Mouse (Mus musculus): ENCODE measurements around the gene Ubiad1. TPM values are rescaled to one million over a fixed set of nuclear protein-coding genes. Genes with fewer than 3 reads are reported as not detected.

Ubiad1 gene
- polyA plus RNA-seq, 1 experiment from 2014 or later = 9.9 TPM

DNA sequence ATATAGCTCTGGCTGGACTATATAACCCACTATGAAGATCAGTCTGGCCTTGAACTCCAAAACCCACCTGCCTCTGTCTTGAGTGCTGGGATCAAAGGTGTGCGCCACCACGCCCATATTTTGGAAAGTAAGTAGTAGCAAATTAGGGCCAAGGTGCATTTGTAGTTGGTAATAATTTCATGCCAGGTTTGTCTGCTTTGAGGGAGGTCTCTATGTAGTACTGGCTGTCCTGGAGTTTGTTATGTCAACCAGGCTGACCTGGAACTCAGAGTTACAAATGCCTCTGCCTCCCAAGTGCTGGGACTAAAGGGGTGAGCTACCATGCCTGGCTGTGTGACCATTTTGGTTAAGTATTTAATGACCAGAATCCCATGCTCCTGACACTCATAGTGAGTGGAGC lies 35.7 kb upstream of the Ubiad1 start:
- ATAC-seq = no peak
- Histone ChIP-seq H3K4me1 (replicated peaks; ENCODE audit: control insufficient read depth, insufficient read depth, low read length) (no peaks in the 10 kb centered on the region), H3K27ac (ENCODE audit: low read depth, low read length) (no peak overlapping the region), H3K9ac (ENCODE audit: low read depth, low read length) (no peak overlapping the region), H3K4me3 (ENCODE audit: low read depth, low read length) (no peak overlapping the region), H3K4me2 (replicated peaks; ENCODE audit: low read depth) (no peak overlapping the region), H3K36me3 (ENCODE audit: control insufficient read depth, insufficient read depth) (peaks cover 88% of the 10 kb centered on the region), H3K9me3 (ENCODE audit: control insufficient read depth) (no peaks in the 10 kb centered on the region), H3K27me3 (replicated peaks; ENCODE audit: control insufficient read depth, insufficient read depth, low read length) (no peaks in the 10 kb centered on the region)
- no peak for TF ChIP-seq CTCF (IDR thresholded peaks at IDR 0.05; ENCODE audit: low read depth)
- 93% methylated on average over 2 of the region's 2 CpGs for WGBS

DNA sequence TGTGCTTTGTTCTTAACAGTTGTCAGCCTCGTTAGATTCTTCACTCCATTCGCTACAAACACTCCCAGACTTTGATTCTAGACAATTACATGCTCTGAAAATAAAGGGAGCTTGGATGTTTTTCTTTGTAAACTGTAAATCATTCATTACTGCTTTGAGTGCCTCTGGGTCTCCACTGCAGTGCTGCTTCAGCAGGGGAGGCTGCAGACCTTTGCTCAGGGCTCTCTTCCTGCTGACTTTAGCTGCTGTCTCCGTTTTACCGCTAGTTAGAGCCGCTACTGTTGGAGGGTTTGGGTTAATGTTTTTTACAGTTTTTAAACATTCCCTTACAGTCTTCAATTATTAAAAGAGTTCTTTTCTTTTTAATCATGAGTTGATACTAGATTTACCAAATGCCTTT lies 28.9 kb upstream of the Ubiad1 start:
- H3K9ac ChIP-seq (ENCODE audit: low read depth, low read length) = no peak overlapping the region
- no peaks in the 10 kb centered on the region for H3K9me3 ChIP-seq (ENCODE audit: control insufficient read depth)
- H3K4me3 ChIP-seq (ENCODE audit: low read depth, low read length) = no peak overlapping the region
- 81% methylated on average over 5 of the region's 5 CpGs for WGBS
- peaks cover 83% of the 10 kb centered on the region for H3K36me3 ChIP-seq (ENCODE audit: control insufficient read depth, insufficient read depth)
- H3K27ac ChIP-seq (ENCODE audit: low read depth, low read length) = no peak overlapping the region
- H3K4me1 ChIP-seq (replicated peaks; ENCODE audit: control insufficient read depth, insufficient read depth, low read length) = no peaks in the 10 kb centered on the region
- H3K4me2 ChIP-seq (replicated peaks; ENCODE audit: low read depth) = no peak overlapping the region
- ATAC-seq = no peak
- H3K27me3 ChIP-seq (replicated peaks; ENCODE audit: control insufficient read depth, insufficient read depth, low read length) = no peaks in the 10 kb centered on the region
- no peak for TF ChIP-seq CTCF (IDR thresholded peaks at IDR 0.05; ENCODE audit: low read depth)

DNA sequence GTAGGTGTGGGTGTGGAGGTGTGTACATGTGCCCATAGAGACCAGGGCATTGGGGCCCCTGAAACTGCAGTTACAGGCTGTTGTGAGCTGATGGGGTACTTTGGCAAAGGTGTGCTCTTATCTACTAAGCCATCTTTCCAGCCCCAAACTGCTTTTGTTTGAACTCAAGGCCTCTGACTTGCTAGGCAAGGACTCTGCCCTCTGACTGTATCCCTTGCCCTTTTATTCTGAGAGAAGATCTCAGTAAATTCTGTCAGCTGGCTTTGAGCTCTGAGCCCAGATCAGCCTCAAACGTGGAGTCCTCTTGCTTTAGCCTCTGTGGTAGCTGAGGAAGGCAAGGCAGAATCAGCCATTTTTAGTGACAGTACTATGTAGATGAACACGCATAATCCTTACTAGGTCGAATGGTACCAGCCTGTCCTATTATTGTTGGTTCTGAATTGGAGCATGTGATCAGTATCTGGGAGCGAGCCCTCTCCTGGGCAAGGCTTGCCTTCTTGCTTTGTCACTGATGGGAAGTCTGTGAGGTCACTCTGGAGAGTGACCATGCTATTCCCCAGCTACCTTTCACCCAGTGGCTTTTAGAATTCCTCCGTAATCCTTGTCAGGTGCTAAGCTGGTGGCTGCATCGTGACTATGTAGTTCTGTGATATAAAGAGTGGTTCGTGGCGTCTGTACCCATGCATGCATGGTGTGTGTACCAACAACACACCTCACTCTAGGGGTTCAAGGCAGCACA lies 28.0 kb upstream of the Ubiad1 start:
- 90% methylated on average over 8 of the region's 8 CpGs for WGBS
- H3K27ac ChIP-seq (ENCODE audit: low read depth, low read length) = no peak overlapping the region

DNA sequence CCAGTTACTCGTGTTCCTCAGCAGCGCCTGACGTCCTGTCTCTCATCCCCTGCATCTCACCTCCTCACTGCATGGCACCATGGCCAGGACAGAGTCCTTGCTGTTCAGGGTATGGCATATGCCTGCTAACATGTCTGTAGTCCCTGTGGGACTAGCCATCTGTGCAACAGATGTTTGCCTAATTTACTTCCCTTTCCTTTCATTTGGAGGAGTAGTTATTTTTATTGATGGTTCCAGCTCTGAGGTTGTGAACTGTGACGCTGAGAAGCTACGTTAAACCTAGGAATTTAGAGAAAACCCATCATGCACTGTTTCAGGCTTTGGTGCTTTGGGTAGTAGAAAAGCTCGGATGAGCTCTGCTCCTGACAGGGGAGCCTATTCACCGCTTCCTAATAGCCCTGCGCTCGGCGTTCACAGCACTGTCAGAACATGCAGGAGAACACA lies 26.8 kb upstream of the Ubiad1 start:
- no peak for TF ChIP-seq CTCF (IDR thresholded peaks at IDR 0.05; ENCODE audit: low read depth)
- H3K36me3 ChIP-seq (ENCODE audit: control insufficient read depth, insufficient read depth) = peaks cover 85% of the 10 kb centered on the region
- no peak overlapping the region for H3K4me2 ChIP-seq (replicated peaks; ENCODE audit: low read depth)
- 87% methylated on average over 10 of the region's 10 CpGs for WGBS
- no peak for ATAC-seq
- no peaks in the 10 kb centered on the region for H3K4me1 ChIP-seq (replicated peaks; ENCODE audit: control insufficient read depth, insufficient read depth, low read length)
- no peaks in the 10 kb centered on the region for H3K9me3 ChIP-seq (ENCODE audit: control insufficient read depth)
- no peak overlapping the region for H3K9ac ChIP-seq (ENCODE audit: low read depth, low read length)
- no peaks in the 10 kb centered on the region for H3K27me3 ChIP-seq (replicated peaks; ENCODE audit: control insufficient read depth, insufficient read depth, low read length)
- H3K4me3 ChIP-seq (ENCODE audit: low read depth, low read length) = no peak overlapping the region
- no peak overlapping the region for H3K27ac ChIP-seq (ENCODE audit: low read depth, low read length)

More for the DNA sequence above, 28.0 kb upstream of the Ubiad1 start:
- no peak for ATAC-seq
- H3K9ac ChIP-seq (ENCODE audit: low read depth, low read length) = no peak overlapping the region
- no peak overlapping the region for H3K4me2 ChIP-seq (replicated peaks; ENCODE audit: low read depth)
- peaks cover 86% of the 10 kb centered on the region for H3K36me3 ChIP-seq (ENCODE audit: control insufficient read depth, insufficient read depth)
- H3K4me3 ChIP-seq (ENCODE audit: low read depth, low read length) = no peak overlapping the region
- H3K4me1 ChIP-seq (replicated peaks; ENCODE audit: control insufficient read depth, insufficient read depth, low read length) = no peaks in the 10 kb centered on the region
- TF ChIP-seq CTCF (IDR thresholded peaks at IDR 0.05; ENCODE audit: low read depth) = no peak
- H3K9me3 ChIP-seq (ENCODE audit: control insufficient read depth) = no peaks in the 10 kb centered on the region
- H3K27me3 ChIP-seq (replicated peaks; ENCODE audit: control insufficient read depth, insufficient read depth, low read length) = no peaks in the 10 kb centered on the region

DNA sequence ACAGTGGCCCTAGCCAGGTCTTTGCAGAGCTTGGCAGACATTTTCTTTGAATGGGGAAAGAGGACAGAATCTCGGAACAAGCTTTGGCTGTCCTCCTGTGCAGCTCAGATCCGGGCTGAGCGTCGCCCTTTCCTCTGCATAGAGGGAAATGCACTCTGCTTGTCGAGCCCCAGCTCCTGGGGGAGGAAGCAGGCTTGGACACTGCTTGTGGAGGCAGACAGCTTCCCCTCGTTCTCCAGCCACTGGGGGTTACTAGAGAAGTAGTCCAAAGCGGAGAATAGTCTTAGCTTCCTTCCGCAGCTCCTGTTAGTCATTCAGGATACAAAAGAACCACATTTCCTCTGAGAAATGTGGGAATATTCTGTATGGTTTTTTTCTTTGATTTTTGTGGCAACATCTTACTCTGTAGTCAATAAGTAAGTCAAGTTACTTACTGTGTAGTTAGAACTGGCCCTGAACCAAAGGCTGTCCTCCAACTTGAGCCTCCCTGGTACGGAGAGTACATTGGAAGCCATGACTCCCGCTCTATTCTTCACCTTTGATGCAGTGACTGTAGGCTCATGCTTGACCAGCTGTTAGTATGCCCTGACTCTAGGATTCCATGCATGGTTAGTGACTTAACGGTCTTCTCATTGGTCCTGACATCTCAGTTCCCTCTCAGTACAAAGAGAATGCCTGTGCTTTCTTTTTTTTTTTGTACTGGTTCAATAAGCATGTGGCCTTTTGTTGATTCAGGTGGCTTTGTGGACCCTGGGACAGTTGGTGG lies 25.1 kb upstream of the Ubiad1 start:
- Histone ChIP-seq H3K36me3 (ENCODE audit: control insufficient read depth, insufficient read depth) (peaks cover 85% of the 10 kb centered on the region), H3K4me2 (replicated peaks; ENCODE audit: low read depth) (no peak overlapping the region), H3K27ac (ENCODE audit: low read depth, low read length) (no peak overlapping the region), H3K27me3 (replicated peaks; ENCODE audit: control insufficient read depth, insufficient read depth, low read length) (no peaks in the 10 kb centered on the region), H3K4me1 (replicated peaks; ENCODE audit: control insufficient read depth, insufficient read depth, low read length) (no peaks in the 10 kb centered on the region), H3K9me3 (ENCODE audit: control insufficient read depth) (no peaks in the 10 kb centered on the region), H3K4me3 (ENCODE audit: low read depth, low read length) (no peak overlapping the region), H3K9ac (ENCODE audit: low read depth, low read length) (no peak overlapping the region)
- 90% methylated on average over 11 of the region's 11 CpGs for WGBS
- ATAC-seq = no peak
- no peak for TF ChIP-seq CTCF (IDR thresholded peaks at IDR 0.05; ENCODE audit: low read depth)

DNA sequence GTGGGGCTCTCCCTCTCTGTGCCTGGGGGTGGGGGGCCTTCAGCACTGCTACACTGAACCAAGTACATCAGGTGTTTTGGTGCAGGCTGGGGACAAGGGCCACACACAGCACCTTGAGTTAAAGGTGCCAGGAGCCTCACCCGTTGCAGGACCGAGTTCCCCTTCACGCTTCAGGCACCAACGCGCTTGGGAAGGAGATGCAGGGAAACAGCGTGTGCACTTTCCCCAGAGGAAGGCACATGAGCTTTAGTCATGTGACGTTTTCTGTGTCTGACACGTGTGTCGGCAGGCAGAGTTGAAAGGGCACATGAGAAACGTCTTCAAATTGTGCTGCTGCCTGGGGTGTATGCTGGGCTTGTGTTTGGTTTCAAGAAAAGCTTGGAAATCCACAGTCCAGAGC lies 23.8 kb upstream of the Ubiad1 start:
- no peaks in the 10 kb centered on the region for H3K27me3 ChIP-seq (replicated peaks; ENCODE audit: control insufficient read depth, insufficient read depth, low read length)
- no peak for ATAC-seq
- no peak overlapping the region for H3K4me3 ChIP-seq (ENCODE audit: low read depth, low read length)
- TF ChIP-seq CTCF (IDR thresholded peaks at IDR 0.05; ENCODE audit: low read depth) = no peak
- WGBS = 94% methylated on average over 10 of the region's 10 CpGs
- no peaks in the 10 kb centered on the region for H3K4me1 ChIP-seq (replicated peaks; ENCODE audit: control insufficient read depth, insufficient read depth, low read length)
- no peaks in the 10 kb centered on the region for H3K9me3 ChIP-seq (ENCODE audit: control insufficient read depth)
- H3K27ac ChIP-seq (ENCODE audit: low read depth, low read length) = no peak overlapping the region
- no peak overlapping the region for H3K9ac ChIP-seq (ENCODE audit: low read depth, low read length)
- H3K36me3 ChIP-seq (ENCODE audit: control insufficient read depth, insufficient read depth) = peaks cover 96% of the 10 kb centered on the region
- H3K4me2 ChIP-seq (replicated peaks; ENCODE audit: low read depth) = no peak overlapping the region

All from intestine, postnatal 0 days (tissue).